Mouse (Mus musculus) stomach, embryonic 14.5 days (tissue): ENCODE measurements at regions not wholly inside any gene's neighbourhood (a gene's known extent, or its start where the extent isn't known, plus 50 kb on each side); places are given as distances from the start of the nearest gene placed in this dataset.
A peak's percentile ranks its signal among the peaks of the same experiment; 100 is the strongest.

Experiments
- ATAC-seq: fragments of 200-750 bp; cut with Nextera tagmentation; 2 replicates; pipeline ENCODE4 v1.8.0; 2017; ENCODE audit warnings: low read depth, moderate TSS enrichment; ENCODE audit not compliant: insufficient number of reproducible peaks, insufficient read depth, low FRiP score
- H3K27ac ChIP-seq: fragments of 300-500 bp; sonication (generic); 2 replicates; pipeline ENCODE4 v1.5.1; 2014; ENCODE audit warnings: mild to moderate bottlenecking, low read length, moderate library complexity, mixed read lengths
- H3K27me3 ChIP-seq: fragments of 300-500 bp; sonication (generic); 2 replicates; pipeline ENCODE4 v1.6.1; 2014; ENCODE audit warnings: low read length, control low read depth, mixed read lengths; ENCODE audit not compliant: control insufficient read depth, insufficient read depth
- H3K36me3 ChIP-seq: fragments of 300-500 bp; sonication (generic); 2 replicates; pipeline ENCODE4 v1.6.1; 2014; ENCODE audit warnings: mild to moderate bottlenecking, control low read depth, low read length, moderate library complexity, mixed read lengths; ENCODE audit not compliant: control insufficient read depth, insufficient read depth
- H3K4me1 ChIP-seq: fragments of 300-500 bp; sonication (generic); 2 replicates; pipeline ENCODE4 v1.6.1; 2014; ENCODE audit warnings: low read length, control low read depth, mixed read lengths; ENCODE audit not compliant: control insufficient read depth, insufficient read depth
- H3K4me2 ChIP-seq: fragments of 300-500 bp; sonication (generic); replicated peaks from 2 replicates; pipeline ENCODE4 v1.6.1; 2014; ENCODE audit warnings: low read depth, low read length, control low read depth
- H3K4me3 ChIP-seq: fragments of 300-500 bp; sonication (generic); 2 replicates; pipeline ENCODE4 v1.5.1; 2014; ENCODE audit warnings: low read depth, low read length, control low read depth
- H3K9ac ChIP-seq: fragments of 300-500 bp; sonication (generic); replicated peaks from 2 replicates; pipeline ENCODE4 v1.6.1; 2014; ENCODE audit warnings: low read depth, mild to moderate bottlenecking, control low read depth, low read length, moderate library complexity, mixed read lengths
- H3K9me3 ChIP-seq: fragments of 300-500 bp; sonication (generic); 2 replicates; pipeline ENCODE4 v1.6.1; 2016; ENCODE audit warnings: low read depth, low read length, control low read depth; ENCODE audit not compliant: control insufficient read depth
- WGBS: fragments of 180-500 bp; shearing (Covaris S2); extraction: QIAGEN DNeasy Blood & Tissue Kit; methylation state at CpG from one replicate; pipeline ENCODE4 v1.1.7; 2014; 5-methylcytosine and 5-hydroxymethylcytosine counted together

DNA sequence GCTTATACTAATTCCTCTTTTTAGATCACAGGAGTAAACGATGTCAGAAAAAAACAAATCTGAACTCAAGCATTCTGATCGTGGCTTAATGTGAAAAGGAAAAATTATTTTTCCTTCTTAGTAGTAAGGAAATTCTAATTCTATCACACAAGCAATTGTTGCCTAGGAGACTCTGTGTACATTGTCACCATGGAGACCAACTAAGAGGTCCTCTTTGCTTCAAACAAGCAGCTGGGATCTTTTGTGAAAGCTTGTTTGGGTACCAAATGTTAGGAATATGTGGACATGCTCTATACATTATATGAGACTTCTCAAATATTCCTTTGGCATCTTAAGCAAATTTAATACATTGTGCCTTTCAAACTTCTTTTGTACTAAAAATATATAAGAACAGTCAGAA lies 345.9 kb upstream of the Atp10a start:
- no peak for ATAC-seq
- Histone ChIP-seq H3K4me3 (no peak overlapping the region), H3K9ac (no peak overlapping the region), H3K36me3 (no peaks in the 10 kb centered on the region), H3K4me2 (no peak overlapping the region), H3K27me3 (no peaks in the 10 kb centered on the region), H3K9me3 (no peaks in the 10 kb centered on the region), H3K27ac (no peak overlapping the region), H3K4me1 (no peaks in the 10 kb centered on the region)
- 64% methylated on average over 2 of the region's 2 CpGs for WGBS

DNA sequence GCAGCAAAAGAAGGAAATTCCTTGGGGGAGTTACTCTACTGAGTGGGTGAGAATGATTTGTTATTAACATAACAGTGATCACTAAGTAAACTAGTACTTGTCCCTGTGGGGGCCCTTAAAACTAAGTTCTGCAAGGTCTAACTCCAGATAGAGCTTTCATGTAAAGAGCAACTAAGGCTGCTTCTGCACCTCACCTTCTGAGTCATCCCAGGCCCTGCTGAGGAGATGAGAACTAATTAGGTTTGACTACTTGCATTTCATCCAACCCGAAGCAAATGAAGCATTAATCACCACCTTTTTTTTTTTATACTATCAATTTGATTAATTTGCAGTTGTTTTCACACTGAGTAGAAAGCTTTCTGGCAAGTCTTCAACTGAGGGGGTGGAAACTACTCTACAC lies 333.6 kb upstream of the Atp10a start:
- no peak overlapping the region for H3K4me3 ChIP-seq
- no peaks in the 10 kb centered on the region for H3K4me1 ChIP-seq
- H3K9me3 ChIP-seq = no peaks in the 10 kb centered on the region
- no peaks in the 10 kb centered on the region for H3K27me3 ChIP-seq
- no peak for ATAC-seq
- H3K9ac ChIP-seq = no peak overlapping the region
- 20% methylated on average over 1 of the region's 1 CpGs for WGBS
- no peak overlapping the region for H3K27ac ChIP-seq
- no peak overlapping the region for H3K4me2 ChIP-seq
- no peaks in the 10 kb centered on the region for H3K36me3 ChIP-seq

DNA sequence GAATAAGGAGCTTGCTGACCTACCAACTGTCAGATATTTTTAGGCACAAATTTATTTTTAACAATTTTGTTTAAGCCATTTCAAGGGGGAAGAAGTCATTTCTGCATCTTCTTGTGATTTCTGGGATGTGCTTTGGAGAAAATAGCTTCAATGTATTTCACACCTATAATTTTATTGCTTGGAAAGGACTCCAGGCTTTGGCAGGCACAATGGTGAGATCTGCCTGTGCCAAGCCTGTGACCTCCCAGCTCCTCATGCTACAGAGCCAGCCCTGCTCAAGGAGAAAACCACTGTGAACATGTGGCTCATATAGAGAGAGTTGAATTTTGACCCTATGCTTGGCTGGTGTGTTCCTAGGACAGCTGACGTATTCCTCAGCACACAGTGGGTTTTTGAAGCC lies 288.6 kb upstream of the Atp10a start:
- Histone ChIP-seq H3K4me3 (no peak overlapping the region), H3K9ac (no peak overlapping the region), H3K9me3 (no peaks in the 10 kb centered on the region), H3K36me3 (no peaks in the 10 kb centered on the region), H3K27ac (no peak overlapping the region), H3K4me1 (no peaks in the 10 kb centered on the region), H3K27me3 (no peaks in the 10 kb centered on the region), H3K4me2 (no peak overlapping the region)
- ATAC-seq = no peak
- WGBS = 78% methylated on average over 1 of the region's 1 CpGs

DNA sequence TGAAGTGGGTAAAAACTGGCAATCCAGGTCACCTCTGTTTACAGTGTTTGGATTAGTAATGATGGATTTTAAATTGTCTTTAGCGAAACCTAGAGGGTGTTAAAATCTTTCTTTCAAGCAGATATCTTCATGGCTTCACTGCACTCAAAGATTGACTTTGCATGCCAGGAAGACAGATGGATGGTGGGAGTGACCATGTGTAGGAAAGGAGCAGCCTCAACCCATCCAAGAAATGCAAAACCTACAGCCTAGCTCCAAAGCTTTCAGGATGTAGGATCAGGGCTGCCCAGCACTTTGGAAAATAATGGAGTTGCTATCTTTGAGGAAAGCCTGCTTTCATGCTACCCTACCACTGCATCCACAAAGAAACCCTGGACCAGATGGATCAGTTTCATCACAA lies 272.6 kb upstream of the Atp10a start:
- Histone ChIP-seq H3K27ac (no peak overlapping the region), H3K36me3 (no peaks in the 10 kb centered on the region), H3K9ac (no peak overlapping the region), H3K4me1 (no peaks in the 10 kb centered on the region), H3K4me3 (no peak overlapping the region), H3K9me3 (no peaks in the 10 kb centered on the region), H3K27me3 (no peaks in the 10 kb centered on the region), H3K4me2 (no peak overlapping the region)
- WGBS = 18% methylated on average over 1 of the region's 1 CpGs
- ATAC-seq = no peak

DNA sequence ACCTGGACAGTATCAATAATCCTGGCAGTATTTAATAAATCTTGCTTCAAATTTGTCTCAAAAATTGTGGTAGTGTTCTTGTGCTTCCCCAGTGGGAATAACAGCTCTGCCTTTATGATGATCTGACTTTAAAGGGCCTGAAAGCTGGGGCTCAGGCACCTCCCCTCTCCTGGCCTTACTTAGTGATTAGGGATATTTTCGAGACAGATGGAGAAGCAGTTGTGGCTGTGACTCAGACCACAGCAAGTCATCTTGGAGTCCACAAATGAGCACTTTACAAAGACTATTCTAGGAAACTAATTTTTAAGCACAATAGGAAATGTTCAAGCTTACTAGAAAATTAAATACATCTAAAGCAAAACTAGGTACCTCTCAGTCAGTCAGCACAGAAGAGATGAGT lies 267.6 kb upstream of the Atp10a start:
- H3K36me3 ChIP-seq = no peaks in the 10 kb centered on the region
- no peaks in the 10 kb centered on the region for H3K27me3 ChIP-seq
- no peak overlapping the region for H3K4me3 ChIP-seq
- 61% methylated on average over 1 of the region's 1 CpGs for WGBS
- H3K9ac ChIP-seq = no peak overlapping the region
- H3K4me2 ChIP-seq = no peak overlapping the region
- ATAC-seq = no peak
- H3K4me1 ChIP-seq = no peaks in the 10 kb centered on the region
- H3K27ac ChIP-seq = no peak overlapping the region
- no peaks in the 10 kb centered on the region for H3K9me3 ChIP-seq

DNA sequence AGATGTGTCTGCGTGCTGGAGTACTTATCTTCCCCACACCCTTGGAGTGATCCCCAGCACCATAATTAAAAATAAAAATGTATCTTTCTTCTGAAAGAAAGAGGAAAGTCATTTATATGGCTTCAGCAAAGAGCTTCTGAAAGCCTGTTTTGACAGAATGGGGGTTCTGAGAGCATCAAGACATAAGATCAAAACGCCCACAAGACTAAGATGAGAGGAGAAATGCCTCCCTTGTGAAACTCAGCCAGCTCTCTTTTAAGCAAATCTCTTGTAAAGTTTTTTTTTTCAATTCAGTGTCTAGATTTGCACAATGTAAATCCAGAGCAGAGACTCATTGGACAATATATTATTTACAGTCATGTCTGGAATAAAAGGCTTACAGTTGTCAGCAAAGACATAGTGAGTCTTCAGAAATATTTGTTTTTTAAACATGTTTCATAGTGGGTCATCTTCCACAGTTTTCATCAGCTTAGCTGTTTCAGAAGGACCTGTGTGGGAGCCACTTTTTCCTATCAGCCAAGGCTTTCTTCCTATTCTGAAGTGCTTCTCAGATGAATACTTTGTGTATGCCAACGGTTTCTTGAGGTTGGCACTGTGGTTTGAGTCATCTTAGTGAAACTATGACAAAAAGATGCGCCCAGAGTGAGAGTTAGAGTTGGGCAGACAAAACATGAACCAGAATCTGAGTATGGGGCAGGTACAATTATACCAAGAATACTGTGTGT lies 263.4 kb upstream of the Atp10a start:
- Histone ChIP-seq H3K27me3 (no peaks in the 10 kb centered on the region), H3K27ac (no peak overlapping the region), H3K9me3 (no peaks in the 10 kb centered on the region), H3K4me2 (no peak overlapping the region), H3K9ac (no peak overlapping the region), H3K36me3 (no peaks in the 10 kb centered on the region), H3K4me1 (no peaks in the 10 kb centered on the region), H3K4me3 (no peak overlapping the region)
- no peak for ATAC-seq
- WGBS = 76% methylated on average over 4 of the region's 4 CpGs

DNA sequence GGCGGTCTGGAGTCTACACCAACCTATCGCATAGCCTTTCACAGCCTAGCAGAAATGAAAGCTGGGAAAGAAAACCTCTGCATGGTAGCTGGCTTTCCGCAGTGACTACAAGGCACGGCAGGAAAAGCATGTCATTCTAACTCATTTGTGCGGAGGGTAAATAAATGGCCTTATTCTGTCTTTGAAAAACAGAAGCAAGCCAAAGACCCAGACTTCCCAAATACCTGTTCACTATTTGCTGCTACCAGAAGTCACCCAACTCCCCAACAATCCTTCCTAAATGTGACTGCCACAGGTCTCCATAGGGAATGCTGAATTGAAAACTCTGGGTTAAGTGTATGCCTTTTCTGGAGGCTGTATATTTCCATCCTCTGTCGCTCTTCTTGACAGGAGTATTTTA lies 258.0 kb upstream of the Atp10a start:
- Histone ChIP-seq H3K27ac (peak overlapping the region; percentile 89; the same call in 1 of the 2 replicates), H3K4me3 (peak overlapping the region; percentile 49), H3K36me3 (no peaks in the 10 kb centered on the region), H3K4me1 (no peaks in the 10 kb centered on the region), H3K4me2 (peak overlapping the region; percentile 59), H3K9me3 (no peaks in the 10 kb centered on the region), H3K27me3 (no peaks in the 10 kb centered on the region), H3K9ac (peak overlapping the region; percentile 36; the same call in 1 of the 2 replicates)
- ATAC-seq = no peak
- whole genome bisulfite sequencing = 29% methylated on average over 6 of the region's 6 CpGs

DNA sequence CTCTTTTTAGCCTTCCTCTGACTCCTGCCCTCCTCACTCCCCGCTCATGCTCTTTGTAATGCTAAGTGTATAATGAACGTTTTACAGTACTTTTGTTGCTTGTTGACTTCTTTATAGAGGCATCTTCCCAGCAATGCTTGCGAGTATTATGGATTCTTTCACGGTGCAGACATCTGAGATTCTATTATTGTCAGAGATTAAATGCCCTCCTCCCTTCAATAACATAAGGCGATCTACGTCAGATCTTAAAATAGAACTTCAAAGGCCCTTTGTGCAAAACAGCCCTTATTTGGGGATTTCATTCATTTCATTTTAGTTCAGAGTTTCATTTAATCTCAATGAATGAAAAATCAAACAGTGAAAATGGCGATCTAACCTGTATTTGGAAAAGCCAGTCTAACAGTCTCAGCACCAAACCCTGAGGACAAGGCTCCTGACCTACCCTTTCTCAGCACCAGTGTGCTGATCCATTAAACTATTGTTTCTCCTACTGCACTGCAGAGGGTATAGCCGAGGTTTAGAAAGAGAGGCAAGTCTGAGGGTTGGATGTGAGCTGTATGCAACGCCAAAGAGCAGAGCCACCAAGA lies 257.3 kb upstream of the Atp10a start:
- Histone ChIP-seq H3K27ac (peak overlapping the region; percentile 89), H3K9ac (peak overlapping the region; percentile 36), H3K4me1 (no peaks in the 10 kb centered on the region), H3K4me2 (peak overlapping the region; percentile 59), H3K4me3 (peak overlapping the region; percentile 49), H3K9me3 (no peaks in the 10 kb centered on the region), H3K36me3 (no peaks in the 10 kb centered on the region), H3K27me3 (no peaks in the 10 kb centered on the region)
- no peak for ATAC-seq
- 3% methylated on average over 9 of the region's 9 CpGs for WGBS
